Mouse (Mus musculus) ES-E14 (cell line): ENCODE results near the gene Mrps16.

ENCODE experiments used
- CHD2 ChIP-seq: IDR thresholded peaks from 2 replicates; pipeline ENCODE4 v1.6.1; 2014; ENCODE audit warnings: mild to moderate bottlenecking, low read depth, low read length, inconsistent platforms
- HCFC1 ChIP-seq: IDR thresholded peaks from 2 replicates; pipeline ENCODE4 v1.6.1; 2012; ENCODE audit warnings: low read length, inconsistent platforms, borderline replicate concordance; ENCODE audit not compliant: insufficient read depth
- MAFK ChIP-seq: IDR thresholded peaks from 2 replicates; pipeline ENCODE4 v1.6.1; 2014; ENCODE audit warnings: mild to moderate bottlenecking, low read depth, low read length, inconsistent platforms; ENCODE audit not compliant: insufficient read depth
- ZC3H11A ChIP-seq: IDR thresholded peaks from 2 replicates; pipeline ENCODE4 v1.6.1; 2012; ENCODE audit warnings: low read depth, mild to moderate bottlenecking, inconsistent platforms, low read length, borderline replicate concordance
- ZNF384 ChIP-seq: IDR thresholded peaks from 2 replicates; pipeline ENCODE4 v1.6.1; 2012; ENCODE audit warnings: low read depth, low read length, inconsistent platforms

GRCm38 (mm10) chr14:20432420-20432819 is 39.0 kb upstream of the Mrps16 start:
- TF ChIP-seq CHD2 (no peak), HCFC1 (no peak), ZNF384 (no peak), MAFK (no peak), ZC3H11A (no peak)
